Mouse (Mus musculus) adrenal gland, postnatal 25 days (tissue): Measurements from ENCODE around the gene Folr2. TPM values are rescaled to one million over a fixed set of nuclear protein-coding genes. Genes with fewer than 3 reads are reported as not detected.
A peak's percentile ranks its signal among the peaks of the same experiment; 100 is the strongest.

Source experiments
- DNase-seq: peaks from one replicate; pipeline ENCODE4 v3.0.0; 2021; ENCODE audit warnings: mixed read lengths
- long read RNA-seq: library from polyadenylated mRNA; stranded (forward); transcript quantifications from one replicate; pipeline ENCODE4 v2.0.0, GENCODE M21; 2021
- total RNA-seq: library from RNA; stranded (reverse); gene quantifications from 2 replicates; pipeline ENCODE4 v1.2.3, GENCODE M21; 2021

The Folr2 gene
- total RNA-seq: 1.5 TPM in 1 of 2 replicates, not detected in the other
- long read RNA-seq, partial matches to known transcripts: 0 of 4 reads
- long read RNA-seq, other reads (novel, unspliced or antisense): 0 of 4 reads

DNA sequence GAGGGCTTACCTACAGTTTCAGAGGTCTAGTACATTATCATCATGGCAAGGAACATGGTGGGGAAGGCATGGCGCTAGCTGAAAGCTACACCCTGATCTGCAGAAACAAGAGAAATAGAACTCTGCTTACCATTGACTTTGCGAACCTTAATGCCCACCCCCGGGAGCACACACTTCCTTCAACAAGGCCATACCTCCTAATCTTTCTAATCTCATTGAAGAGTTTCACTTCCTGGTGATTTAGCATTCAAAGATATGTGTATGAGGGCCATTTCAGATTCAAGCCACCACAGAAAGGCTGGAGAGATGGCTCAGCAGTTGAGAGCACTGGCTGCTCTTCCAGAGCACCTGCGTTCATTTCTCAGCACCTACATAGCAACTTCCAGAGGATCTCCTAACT is at the start of gene Folr2:
Gene Folr2, minus strand, starts transcription at position 101 of the 400 bp plus-strand sequence.
- DNase-seq: no peak

DNA sequence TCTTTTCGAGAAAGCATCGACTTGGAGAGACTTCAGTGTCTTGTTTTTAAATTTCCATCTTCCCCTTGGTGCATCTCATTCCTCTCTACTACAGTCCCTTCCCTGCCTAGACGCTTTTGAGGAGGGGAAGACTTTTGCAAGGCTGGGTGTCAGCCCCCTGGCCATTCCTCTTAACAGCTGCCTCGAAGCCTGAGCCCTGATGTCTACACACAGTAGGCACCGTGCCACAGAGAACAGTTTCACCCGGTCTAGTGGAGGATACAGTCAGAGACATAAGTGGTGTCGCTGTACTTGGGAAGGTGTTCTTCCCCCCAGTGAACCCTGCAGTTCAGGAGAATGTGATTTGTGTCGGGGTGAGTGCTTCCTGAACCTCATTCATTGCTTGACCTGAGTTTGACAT is 49.7 kb upstream of the Folr2 start:
- DNase-seq: no peak

DNA sequence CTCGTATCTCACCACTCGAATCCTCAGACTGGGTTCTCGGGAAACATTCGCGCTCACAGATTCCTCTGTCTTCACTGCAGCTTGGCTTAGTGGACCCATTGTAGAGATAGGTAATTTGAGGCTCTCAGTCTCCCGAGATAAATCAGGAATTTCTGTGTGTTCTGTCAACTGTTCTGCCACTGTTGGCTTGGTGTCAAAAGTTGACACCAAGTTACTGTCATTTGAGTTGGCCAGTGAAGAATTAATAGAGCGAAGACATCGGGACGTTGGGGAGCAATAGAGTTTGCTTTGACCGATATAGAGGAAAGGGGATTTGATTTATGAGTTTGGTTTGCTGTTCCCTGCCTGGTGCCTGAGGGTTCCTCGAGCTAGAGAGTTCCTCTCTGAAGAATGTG is 49.3 kb upstream of the Folr2 start, which contains the start of gene Tomt:
Gene Tomt, minus strand, starts transcription at position 73 of the 395 bp plus-strand sequence.
- no peak for DNase-seq

DNA sequence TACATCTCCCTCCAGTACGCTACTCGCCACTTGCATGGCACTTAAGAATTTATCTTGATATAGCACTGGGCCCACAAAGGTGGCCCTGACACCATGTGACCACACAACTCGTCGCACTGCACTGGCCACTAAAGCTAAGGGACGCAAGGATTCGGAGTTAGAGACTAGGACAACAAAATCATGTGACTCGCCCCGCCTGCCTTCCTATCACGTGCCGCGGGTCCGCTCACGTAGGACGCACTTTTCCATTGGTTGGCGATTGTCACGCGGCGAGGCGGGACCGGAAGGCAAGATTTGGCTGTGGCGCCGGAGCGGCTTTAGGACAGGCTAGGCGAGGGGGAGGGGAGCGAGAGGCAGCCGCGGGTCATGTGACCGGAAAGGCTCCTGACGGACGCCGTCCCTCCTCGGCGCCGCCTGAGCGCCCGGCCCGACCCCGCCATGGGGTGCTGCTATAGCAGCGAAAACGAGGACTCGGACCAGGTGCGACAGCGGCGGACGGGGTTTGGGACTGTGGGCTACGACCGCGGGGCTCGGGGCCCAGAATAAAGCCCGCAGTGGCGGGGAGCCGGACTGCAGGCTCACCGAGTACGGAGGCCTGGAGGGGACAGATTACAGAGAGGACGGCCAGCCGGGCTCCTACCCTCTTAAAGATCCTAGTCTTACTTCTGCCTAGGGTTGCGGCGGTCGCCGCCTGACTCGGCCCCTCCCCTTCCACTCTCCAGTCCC is 48.7 kb upstream of the Folr2 start, which contains the start of gene Lamtor1:
Gene Lamtor1, plus strand, starts transcription at position 344 of the 726 bp plus-strand sequence.
- peak; percentile 99 for DNase-seq

DNA sequence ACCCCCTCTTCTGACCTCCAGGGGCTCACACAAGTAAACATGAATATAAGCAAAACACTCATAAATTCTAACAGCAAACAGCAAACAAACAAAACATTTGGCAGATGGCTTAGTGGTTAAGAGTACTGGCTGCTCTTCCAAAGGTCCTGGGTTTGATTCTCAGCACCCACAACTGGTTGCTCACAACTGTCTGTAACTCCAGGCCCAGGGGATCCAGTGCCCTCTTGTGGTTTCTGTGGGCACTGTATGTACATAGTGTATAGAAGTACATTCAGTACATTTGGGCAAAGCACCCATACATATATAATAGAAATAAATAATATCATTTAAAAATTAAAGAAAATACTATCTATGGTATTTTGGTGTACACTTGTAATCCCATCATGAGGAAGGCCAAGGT is 45.9 kb upstream of the Folr2 start:
- DNase-seq: no peak

DNA sequence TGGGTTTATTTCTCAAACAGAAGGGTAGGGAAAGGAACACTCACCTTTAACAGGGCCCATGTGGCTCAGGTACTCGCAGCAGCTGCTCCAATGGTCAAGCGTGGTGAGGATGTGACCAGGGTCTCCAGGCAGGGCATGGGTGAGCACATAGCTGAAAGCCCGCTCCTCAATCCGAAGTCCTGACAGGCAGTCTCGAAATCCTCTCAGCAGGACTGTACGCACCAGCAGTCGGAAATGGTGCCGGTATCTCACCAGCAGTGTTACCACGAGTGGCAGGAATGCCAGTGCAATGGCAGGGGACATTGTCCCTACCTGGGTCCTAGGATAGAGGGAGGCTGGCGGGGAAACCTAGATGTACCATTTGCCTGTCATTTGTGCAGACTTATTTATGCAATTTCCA is 45.0 kb upstream of the Folr2 start:
- DNase-seq: no peak

DNA sequence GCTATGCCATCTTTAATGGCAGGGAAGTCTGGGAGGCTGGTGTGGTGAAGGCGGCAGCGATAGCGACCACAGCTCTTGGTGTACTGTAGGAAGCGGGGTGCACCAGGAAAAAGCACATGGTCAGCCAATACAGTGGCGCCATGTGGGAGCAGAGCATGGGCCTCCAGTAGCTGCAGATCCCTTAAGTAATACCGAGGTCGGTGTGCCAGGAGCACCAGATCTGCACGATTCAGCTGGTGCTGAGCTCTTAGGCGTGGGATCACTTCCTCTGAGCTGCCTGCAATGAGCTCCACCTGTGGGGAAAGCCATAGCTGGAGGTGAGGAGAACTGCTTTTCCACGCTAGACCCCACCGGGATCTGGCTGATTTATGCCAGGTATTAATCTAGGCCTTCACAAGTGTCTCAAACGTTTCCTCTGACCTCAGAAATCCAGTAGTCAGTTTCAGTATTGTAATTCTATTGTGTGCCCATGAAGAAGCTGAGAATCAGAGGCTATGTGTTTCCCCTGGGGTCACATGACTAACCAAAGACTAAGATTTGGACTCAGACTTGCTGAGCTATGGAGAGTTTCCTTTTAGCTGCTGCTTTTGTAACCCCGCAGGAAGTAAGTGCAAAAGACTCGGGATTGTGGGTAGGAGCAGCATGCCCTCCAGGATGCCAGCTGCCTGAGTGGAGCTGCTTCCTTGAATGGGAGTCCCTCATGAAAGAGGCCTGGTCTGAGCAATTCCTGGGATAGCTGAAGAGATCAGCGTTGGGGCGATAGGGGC is 43.5 kb upstream of the Folr2 start:
- DNase-seq: no peak

DNA sequence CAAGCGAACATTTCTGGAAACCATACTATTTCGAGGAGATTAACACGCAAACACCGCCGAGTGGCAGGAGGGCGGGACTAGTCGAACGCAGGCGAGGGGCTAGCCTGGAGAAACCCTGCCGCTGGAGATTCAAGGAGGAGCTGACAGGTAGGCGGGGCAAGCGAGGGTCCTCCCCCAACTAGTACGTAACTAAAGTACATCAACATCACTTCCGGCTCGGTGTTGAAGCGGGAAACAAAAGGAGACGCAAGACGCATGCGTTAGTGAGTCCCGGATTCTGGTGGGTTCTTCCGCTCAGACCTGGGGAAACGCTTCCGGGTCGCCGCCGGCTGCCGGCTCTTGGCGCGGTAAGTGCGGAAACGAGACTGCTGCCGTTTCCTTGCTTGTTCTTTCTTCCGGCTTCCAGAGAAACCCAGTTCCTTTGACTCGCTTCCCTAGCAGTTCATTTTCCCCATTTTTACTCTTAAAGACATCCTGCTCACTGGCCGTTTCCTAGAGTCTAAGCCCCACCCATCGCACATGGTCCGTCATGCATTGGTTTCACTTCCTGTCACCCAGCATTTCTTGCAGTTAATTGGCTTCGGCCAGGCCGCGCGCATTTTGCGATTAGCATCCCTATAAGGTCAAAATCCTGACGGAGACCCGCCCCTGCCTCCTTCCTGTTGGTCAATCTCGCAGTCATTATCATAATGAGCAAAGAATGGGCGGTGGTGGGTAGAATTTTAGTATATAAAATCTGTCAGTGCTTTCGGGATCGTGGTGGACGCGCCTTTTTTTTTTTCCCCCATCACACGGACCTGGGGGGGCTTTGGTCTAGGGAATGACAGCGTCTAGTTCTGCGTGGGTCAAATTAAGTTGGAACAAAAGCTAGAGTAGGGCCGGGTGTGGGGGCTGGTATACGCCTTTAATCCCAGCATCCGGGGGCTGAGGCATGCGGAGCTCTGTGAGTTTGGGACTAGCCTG is 39.4 kb upstream of the Folr2 start:
- DNase-seq: peak; percentile 93

DNA sequence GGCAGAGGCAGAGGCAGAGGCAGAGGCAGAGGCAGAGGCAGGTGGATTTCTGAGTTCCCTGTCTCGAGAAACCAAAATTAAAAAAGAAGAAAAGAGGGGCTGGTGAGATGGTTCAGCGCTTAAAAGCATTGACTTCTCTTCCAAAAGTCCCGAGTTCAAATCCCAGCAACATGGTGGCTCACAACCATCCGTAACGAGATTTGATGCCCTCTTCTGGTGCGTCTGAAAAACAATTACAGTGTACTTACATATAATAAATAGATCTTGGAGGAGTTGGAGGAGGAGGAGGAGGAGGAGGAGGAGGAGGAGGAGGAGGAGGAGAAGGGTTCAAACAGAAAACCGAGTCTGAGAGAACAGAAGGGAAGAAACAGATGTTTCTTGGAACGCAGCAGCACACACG is 38.7 kb upstream of the Folr2 start:
- no peak for DNase-seq

DNA sequence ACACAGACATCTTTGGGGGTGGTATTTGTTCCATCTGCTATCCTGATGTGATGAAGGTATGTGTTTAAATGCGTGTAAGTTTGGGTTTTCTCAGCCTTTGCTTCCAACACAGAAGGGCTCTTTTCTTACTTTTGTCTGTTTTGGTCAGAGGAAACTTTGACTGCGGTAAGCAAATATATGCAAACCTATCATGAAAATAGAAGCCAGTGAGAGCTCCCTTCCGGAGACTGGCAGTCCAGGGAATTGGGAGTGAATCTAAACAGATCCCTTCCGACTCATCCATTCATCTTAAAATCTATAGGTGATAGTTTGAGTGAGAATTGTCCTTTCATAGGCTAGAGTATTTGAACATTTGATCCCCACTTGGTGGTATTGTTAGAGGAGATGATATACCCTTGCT is 31.5 kb upstream of the Folr2 start:
- DNase-seq: no peak

DNA sequence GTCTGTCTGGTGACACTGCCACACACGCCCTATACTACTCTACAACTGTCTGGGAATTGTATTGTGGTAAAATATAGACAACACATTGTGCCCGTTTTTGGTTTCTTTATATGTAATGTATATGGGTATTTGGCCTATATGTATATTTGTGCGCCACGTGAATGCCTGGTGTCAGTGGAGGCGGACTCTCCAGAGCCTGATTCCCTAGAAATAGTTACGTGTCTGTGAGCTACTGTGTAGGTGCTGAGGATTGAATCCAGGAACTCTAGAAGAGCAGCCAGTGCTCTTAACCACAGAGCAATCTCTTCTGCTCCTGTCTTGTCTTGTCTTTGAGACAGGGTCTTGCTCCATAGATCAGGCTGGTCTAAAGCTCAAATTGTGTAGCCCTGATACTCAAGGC is 29.3 kb upstream of the Folr2 start:
- no peak for DNase-seq

DNA sequence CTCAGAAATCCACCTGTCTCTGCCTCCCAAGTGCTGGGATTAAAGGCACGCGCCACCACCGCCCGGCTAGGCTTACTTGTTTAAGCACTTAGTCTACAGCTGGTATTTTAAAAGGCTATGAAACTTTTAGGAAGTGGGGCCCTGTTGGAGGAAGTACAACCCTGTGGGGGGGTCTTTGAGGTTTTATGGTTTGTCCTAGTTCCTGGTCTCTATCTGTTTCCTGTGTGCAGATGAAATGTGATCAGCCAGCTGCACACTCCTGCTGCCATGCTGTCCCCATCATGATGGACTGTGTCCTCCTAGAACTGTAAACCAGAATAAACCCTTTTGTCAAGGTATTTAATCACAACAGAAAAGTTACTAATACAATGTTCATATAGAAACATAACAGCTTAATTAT is 27.2 kb upstream of the Folr2 start:
- no peak for DNase-seq

DNA sequence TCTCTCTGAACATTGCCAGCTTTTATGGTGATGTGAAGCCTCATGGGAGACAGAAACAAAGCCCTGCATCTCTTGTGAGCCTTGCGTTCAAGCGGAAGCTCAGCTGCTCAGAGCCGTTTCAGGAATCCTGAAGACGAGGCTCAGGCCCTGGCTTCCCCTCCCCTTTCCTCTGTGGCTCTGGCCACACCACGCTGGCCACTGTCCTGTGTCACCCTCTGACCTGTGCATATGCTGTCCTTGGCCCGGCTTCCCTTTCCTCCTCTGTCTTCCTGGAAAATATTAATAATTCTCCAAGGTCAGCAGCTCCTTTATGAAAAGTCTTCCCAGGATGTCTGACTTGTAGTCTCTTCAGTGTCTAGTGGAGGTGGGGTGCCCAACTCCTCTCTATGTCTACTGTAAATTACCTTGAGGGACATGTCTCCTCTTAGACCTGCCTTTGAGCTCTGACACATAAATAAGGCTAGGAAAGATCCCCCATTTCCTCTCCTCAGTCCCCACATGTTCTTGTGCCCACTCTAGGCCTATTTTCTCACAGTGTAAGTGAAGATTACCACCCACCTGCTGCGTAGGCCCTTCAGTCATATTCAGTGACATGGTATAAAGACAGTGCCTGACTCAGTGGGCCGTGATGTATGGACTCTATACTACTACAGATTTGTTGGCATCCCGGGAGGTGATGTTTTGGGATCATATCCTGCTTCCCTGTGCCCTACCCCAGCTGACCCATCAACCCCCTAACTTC is 25.6 kb upstream of the Folr2 start:
- DNase-seq: no peak

DNA sequence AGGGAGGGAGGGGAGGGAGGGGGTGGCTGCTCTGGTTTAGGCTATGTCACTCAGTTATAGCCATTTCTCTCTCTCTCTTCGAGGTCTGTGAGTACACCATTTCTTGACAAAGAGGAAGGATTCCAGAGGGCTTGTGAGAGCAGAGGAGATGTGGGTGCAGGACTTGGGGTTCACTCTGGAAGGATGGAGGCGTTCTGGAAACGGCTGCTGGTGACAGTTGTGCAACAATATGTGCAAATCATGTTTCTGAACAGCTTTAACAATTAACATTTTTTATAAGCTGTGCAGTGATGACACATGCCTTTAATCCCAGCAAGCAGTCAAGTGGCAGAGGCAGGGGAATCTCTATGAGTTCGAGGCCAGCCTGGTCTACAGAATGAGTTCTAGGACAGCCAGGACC is 23.9 kb upstream of the Folr2 start:
- no peak for DNase-seq

DNA sequence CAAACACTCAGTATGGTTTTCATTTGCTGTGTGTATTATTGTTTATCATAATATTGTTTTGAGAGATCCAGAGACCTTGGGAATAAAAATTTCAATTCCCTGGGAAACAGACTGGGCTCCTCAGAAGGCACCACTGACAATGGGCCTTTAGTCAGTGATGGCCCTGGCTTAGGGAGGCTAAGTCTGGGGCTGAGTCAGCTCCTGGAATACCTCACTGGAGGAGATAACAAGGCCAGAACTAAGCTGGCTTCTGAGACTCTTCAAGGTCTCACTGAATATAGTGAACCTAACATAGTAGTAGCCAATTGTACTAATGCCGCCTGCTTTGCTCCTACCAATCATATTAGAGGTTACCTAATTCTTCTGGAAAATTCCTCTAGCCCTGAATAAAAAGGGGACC is 19.0 kb upstream of the Folr2 start:
- DNase-seq: no peak

DNA sequence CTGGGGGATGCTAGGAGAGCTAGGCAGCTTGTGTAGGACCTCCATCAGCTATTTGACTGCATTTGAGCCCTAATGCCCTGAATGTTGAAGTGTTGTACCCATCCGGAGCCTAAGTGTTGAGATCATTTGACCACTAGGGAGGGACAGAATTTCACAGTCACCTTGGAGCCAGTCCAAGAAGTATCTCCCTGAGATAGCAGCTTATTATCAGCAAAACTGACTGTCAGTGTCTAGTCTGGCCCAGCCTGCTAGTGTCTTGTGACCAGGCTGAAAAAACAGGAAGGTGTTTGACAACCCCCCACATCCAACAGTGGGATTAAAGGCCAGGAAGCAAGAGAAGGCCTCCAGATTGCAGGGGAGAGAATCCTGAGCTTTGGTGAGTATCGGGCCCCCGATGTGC is 14.3 kb upstream of the Folr2 start:
- no peak for DNase-seq

DNA sequence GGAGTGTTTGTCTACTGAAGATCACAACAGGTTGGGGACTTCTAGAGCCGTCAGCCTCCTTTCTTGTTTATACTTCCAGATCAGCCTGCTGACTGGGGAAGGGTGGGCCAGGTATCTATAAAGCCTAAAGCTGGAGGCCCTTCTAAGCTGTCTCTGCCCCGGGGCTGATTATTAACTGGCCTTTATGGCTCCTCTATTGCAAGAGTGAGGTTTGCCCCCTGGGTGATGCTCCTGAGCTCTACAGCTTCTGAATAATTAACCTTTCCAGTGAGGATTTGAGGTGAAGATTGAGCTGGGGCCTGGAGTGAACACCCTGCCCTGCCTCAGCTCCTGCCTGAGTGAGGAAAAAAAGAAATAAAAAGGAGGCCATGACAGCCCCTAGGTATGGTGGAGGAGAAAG is 13.6 kb upstream of the Folr2 start, which contains the start of gene Folr1:
Gene Folr1, minus strand, starts transcription at position 160 of the 400 bp plus-strand sequence.
- no peak for DNase-seq

DNA sequence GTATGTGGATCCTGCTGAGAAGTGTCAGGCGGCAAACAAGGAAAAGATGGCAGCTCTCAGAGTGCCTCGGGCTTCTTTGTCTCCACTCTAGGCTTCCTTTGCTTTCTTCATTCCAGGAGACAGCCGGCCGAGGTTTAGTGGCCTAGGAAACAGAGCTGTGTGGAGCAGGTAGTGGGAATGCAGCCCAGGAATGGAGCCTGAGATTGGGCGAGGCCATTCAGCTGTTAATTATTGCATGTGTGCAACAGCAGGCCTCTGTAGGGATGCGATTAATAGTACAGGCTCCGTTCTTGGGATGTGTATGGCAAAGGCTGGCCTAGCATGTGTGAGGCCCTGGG is 12.1 kb upstream of the Folr2 start:
- DNase-seq: no peak

DNA sequence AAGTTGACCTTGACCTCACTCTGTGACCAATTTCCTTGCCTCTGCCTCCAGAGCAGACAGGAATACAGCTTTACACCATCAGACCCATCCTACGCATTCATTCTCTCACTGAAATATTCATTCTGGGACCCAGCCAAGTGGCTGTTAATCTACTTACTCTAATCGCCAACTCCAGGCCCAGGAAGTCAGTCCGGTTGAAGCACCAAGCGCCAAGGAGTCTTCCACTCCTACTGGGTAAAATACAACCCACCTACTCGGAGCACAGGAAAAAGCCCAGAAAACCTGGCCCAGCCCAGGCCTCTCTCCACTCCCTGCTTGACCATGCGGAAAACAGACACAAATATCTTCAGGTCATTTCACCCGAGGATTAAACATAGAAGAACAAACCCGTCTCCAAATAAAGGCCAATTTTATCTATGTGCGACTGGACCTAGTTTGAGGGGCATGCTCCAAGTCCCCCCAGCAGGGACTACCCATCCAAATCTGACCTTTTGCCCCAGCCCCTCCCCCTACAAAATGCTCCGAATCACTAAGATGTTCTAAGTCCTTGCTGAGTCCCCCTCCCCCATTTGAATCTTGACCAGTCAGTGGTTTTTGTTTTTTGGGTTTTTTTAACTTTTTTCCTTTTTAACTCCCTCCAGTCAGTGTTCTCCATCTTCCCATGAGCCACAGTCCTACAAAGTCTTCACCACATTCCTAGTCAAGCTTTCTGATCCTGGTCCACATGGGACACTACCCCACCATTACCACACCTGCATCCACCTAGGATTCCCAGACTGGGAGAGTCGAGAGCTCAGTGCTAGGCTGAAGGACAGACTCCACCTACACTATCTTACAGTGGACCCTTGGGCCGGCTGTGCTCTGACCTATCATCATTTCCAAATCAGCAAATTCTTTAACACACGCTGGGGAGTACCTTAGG is 11.5 kb upstream of the Folr2 start:
- DNase-seq: no peak

DNA sequence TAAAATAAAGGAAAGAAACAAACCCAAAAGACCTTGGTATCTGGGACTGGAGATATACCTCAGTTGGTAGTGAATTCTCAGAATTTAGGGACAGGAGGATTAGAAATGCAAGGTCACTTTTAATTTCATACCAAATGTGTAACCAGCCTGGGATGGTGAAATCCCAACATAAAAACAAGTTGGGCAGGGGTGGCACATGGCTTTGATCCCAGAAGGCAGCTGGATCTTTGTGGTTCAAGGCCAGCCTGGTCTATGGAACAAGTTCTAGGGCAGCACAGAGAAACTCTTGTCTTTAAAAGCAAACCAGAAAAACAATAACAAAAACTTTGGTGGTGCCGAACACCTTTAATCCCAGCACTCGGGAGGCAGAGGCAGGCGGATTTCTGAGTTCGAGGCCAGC is 10.5 kb upstream of the Folr2 start:
- DNase-seq: no peak
